Mouse (Mus musculus) embryonic fibroblast, embryonic 13.5 days (primary cell): ENCODE measurements at regions not wholly inside any gene's neighbourhood (a gene's known extent, or its start where the extent isn't known, plus 50 kb on each side); places are given as distances from the start of the nearest gene placed in this dataset.
A peak's percentile ranks its signal among the peaks of the same experiment; 100 is the strongest.

Experiments used
- H3K27ac ChIP-seq: 2 replicates; pipeline ENCODE4 v1.5.1; 2012; ENCODE audit warnings: low read length, control low read depth, inconsistent platforms; ENCODE audit not compliant: insufficient read depth
- H3K4me1 ChIP-seq: 2 replicates; pipeline ENCODE4 v1.6.1; 2011; ENCODE audit warnings: low read length; ENCODE audit not compliant: control insufficient read depth, insufficient read depth
- H3K4me3 ChIP-seq: 2 replicates; pipeline ENCODE4 v1.5.1; 2011; ENCODE audit warnings: mild to moderate bottlenecking, control low read depth, low read length; ENCODE audit not compliant: insufficient read depth
- CTCF ChIP-seq: IDR thresholded peaks from 2 replicates; pipeline ENCODE4 v1.5.1; 2011; ENCODE audit warnings: mild to moderate bottlenecking, control low read depth, low read length, moderate library complexity, borderline replicate concordance; ENCODE audit not compliant: insufficient read depth
- POLR2A ChIP-seq: IDR thresholded peaks from 2 replicates; pipeline ENCODE4 v1.6.1; 2011; ENCODE audit warnings: low read depth, mild to moderate bottlenecking, control low read depth, low read length, moderate library complexity

DNA sequence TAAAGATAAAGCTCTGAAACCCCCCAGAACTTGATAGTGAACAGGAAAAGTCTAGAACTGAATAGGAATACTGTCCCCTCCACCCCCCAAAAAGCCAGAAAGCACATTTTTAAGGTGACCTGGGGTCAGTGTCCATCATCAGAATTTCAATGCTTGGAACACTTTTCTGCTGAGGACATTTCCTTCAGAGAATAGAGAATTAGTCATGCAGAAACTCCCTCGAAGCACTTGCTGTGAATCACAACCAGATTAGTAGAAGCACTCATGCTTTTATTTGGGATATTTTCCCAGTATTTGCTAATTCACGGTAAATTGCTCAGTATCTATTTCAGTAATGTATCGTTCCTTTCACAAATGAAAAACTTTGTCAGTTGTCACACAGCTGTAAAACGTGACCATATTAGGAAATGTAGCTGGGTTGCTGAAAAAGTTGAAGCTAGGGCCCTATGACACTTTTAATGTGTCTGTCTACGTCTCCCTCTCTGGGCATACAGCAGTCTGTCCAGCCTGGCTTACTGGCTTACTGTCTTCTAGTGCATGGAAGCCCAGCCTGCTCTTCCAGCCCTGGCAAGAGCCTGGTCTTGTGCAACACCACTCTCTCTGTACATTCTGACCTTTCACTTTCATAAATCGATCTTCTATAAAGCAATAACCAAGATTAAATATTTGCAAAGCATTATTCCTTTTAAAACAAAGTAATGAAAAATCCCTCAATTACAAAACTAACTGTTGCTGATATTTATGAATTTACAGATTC is 213.1 kb upstream of the Mctp2 start:
- Histone ChIP-seq H3K4me1 (peaks cover 7% of the 10 kb centered on the region), H3K4me3 (no peak overlapping the region), H3K27ac (peak overlapping the region; percentile 88)
- TF ChIP-seq POLR2A = no peak
- TF ChIP-seq CTCF = no peak

DNA sequence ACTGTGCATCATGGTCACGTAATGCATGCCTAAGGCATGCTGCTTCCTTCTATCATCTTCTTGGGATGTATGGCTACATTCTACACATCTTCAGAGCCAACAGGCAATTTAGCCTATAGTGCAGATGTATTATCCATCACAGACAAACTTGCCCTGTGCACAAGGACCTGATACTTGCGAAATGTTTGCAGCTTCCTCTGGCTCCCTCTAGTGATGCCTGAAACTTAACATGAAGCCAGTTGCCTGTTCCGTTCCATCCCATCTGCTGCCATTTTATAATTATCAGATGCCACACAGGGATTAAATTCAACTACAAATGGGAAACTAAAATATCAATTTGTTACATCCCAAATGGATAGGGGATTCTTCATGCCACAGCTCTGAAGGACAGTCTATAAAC is 222.5 kb upstream of the Mctp2 start:
- no peak; the same call in 1 of the 2 replicates for TF ChIP-seq CTCF
- TF ChIP-seq POLR2A = no peak
- Histone ChIP-seq H3K27ac (no peak overlapping the region), H3K4me1 (no peaks in the 10 kb centered on the region; the same call in 1 of the 2 replicates), H3K4me3 (no peak overlapping the region)

GRCm38 (mm10) chr7:72538288-72538687 is 231.9 kb upstream of the Mctp2 start:
- TF ChIP-seq POLR2A (no peak), CTCF (no peak)
- no peak overlapping the region for H3K4me3 ChIP-seq
- H3K4me1 ChIP-seq = peaks cover 9% of the 10 kb centered on the region
- H3K27ac ChIP-seq = no peak overlapping the region

GRCm38 (mm10) chr7:72539915-72540314 is 233.5 kb upstream of the Mctp2 start:
- TF ChIP-seq POLR2A (no peak), CTCF (no peak)
- no peak overlapping the region for H3K4me3 ChIP-seq

DNA sequence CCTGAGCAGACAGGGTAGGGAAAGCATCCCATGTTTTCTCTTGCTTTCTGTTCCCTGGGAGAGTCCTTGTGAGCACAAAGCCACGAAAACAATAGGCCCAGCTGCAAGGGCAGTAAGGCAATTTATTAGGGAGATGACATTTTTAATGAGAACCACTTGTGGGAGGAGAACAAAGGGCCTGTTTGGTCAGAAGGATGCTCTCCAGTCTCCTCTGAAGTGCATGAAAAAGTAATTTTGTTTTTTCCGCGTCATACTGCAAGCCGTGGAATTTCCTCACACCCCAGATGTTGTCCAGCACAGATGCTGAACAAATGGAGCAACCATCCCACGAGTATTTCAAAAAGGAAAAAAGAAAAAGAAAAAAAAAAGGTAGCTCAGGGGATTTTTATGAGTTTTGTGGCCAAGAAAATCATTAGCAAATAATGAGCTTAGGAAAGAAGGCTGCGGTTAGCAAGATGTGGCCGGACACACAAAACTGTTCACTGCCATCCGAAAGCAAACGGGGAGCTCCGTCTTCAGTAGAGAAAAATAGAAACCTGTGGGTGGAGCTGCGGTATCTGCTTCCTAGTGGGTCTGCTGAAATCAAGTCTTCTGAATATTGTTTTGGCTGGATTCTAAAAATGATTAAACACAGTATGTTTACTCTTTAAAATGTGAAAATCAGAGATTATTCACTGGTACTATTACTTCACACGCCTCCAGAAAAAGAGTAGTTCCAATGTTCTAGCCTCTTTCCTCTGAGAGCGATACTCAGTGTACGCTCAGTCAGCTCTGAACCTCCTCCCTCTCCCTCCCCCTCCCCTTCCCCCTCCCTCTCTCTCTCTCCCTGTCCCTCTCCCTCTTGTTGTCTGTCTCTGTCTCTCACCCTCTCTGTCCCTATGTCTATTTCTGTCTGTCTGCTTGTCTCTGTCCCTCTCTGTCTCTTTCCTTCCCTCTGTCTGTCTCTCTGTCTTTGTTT is 235.4 kb upstream of the Mctp2 start:
- TF ChIP-seq CTCF (no peak), POLR2A (0 out of 2 replicates have a peak, but pooled peaks have one; percentile 26)
- H3K4me3 ChIP-seq = no peak overlapping the region
- H3K27ac ChIP-seq = peak overlapping the region; percentile 100
- H3K4me1 ChIP-seq = peaks cover 9% of the 10 kb centered on the region

More at GRCm38 (mm10) chr7:72539915-72540314, 233.5 kb upstream of the Mctp2 start:
- peaks cover 9% of the 10 kb centered on the region for H3K4me1 ChIP-seq
- H3K27ac ChIP-seq = peak overlapping the region; percentile 100

DNA sequence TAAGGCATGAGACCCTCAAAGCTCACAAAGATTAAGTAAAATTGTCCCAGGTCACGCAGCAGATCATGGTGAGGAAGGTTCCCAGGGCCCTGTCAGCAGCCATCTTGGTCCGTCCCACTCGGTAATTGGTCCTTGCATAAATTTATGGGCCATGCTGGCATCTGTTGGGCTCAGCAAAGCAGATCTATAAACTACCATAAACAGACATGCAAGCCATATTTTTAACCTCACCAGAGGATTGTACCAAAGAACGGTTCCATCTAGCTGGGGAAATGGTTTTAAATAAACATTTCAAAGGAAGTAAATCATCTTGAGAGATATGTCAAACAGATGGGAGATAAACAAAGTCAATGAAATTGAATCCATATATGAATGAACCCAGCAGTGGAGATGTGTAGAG is 237.1 kb upstream of the Mctp2 start:
- TF ChIP-seq POLR2A (no peak), CTCF (no peak)
- peak overlapping the region; percentile 100; the same call in 1 of the 2 replicates for H3K27ac ChIP-seq
- peaks cover 8% of the 10 kb centered on the region for H3K4me1 ChIP-seq
- H3K4me3 ChIP-seq = no peak overlapping the region

GRCm38 (mm10) chr7:72543946-72544345 is 237.5 kb upstream of the Mctp2 start:
- H3K27ac ChIP-seq = no peak overlapping the region
- TF ChIP-seq CTCF = no peak

GRCm38 (mm10) chr7:72567378-72567777 is 261.0 kb upstream of the Mctp2 start:
- Histone ChIP-seq H3K27ac (no peak overlapping the region), H3K4me1 (no peaks in the 10 kb centered on the region), H3K4me3 (no peak overlapping the region)
- TF ChIP-seq CTCF (no peak), POLR2A (no peak)

More at GRCm38 (mm10) chr7:72543946-72544345, 237.5 kb upstream of the Mctp2 start:
- Histone ChIP-seq H3K4me1 (peaks cover 8% of the 10 kb centered on the region), H3K4me3 (no peak overlapping the region)

DNA sequence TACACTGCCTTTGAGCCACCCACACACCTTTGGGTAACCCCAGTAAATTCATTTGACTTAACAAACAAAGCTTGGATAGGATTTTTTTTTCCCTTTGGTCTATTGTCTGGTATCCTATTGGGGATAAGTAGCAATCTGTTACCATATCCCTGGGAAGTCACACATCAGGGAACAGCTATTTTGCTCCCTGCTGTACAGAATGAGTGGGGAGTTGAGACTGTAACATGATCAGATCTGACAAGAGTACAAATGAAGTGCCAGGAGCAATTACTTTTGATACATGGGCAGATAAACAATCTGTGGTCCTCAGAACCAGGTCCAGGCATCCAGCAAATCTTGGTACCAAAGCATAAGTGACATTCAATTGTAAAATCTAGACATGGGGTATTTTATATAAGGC is 262.8 kb upstream of the Mctp2 start:
- Histone ChIP-seq H3K4me3 (no peak overlapping the region), H3K27ac (no peak overlapping the region), H3K4me1 (no peaks in the 10 kb centered on the region)
- TF ChIP-seq POLR2A (no peak), CTCF (no peak)
